Mouse (Mus musculus) neural tube, embryonic 13.5 days (tissue): ENCODE measurements at regions not wholly inside any gene's neighbourhood (a gene's known extent, or its start where the extent isn't known, plus 50 kb on each side); places are given as distances from the start of the nearest gene placed in this dataset.

Experiments used
- ATAC-seq: fragments of 200-750 bp; cut with Nextera tagmentation; 2 replicates; pipeline ENCODE4 v1.8.0; 2017; ENCODE audit warnings: low read depth, mild to moderate bottlenecking, moderate TSS enrichment, moderate library complexity
- H3K27ac ChIP-seq: fragments of 300-500 bp; sonication (generic); replicated peaks from 2 replicates; pipeline ENCODE4 v1.5.1; 2015; ENCODE audit warnings: moderate library complexity, mild to moderate bottlenecking, inconsistent platforms
- H3K27me3 ChIP-seq: fragments of 300-500 bp; sonication (generic); 2 replicates; pipeline ENCODE4 v1.6.1; 2015; ENCODE audit warnings: mild to moderate bottlenecking, inconsistent platforms
- H3K36me3 ChIP-seq: fragments of 300-500 bp; sonication (generic); 2 replicates; pipeline ENCODE4 v1.6.1; 2015; ENCODE audit warnings: mild to moderate bottlenecking, inconsistent platforms
- H3K4me1 ChIP-seq: fragments of 300-500 bp; sonication (generic); replicated peaks from 2 replicates; pipeline ENCODE4 v1.6.1; 2015; ENCODE audit warnings: inconsistent platforms
- H3K4me2 ChIP-seq: fragments of 300-500 bp; sonication (generic); 2 replicates; pipeline ENCODE4 v1.6.1; 2015; ENCODE audit warnings: inconsistent platforms, mild to moderate bottlenecking, moderate library complexity
- H3K4me3 ChIP-seq: fragments of 300-500 bp; sonication (generic); 2 replicates; pipeline ENCODE4 v1.5.1; 2015; ENCODE audit warnings: mild to moderate bottlenecking, inconsistent platforms
- H3K9ac ChIP-seq: fragments of 300-500 bp; sonication (generic); 2 replicates; pipeline ENCODE4 v1.6.1; 2015; ENCODE audit warnings: moderate library complexity, mild to moderate bottlenecking, inconsistent platforms
- H3K9me3 ChIP-seq: fragments of 300-500 bp; sonication (generic); 2 replicates; pipeline ENCODE4 v1.6.1; 2016; ENCODE audit warnings: inconsistent platforms
- WGBS: fragments of 180-500 bp; shearing (Covaris S2); methylation state at CpG from one replicate; pipeline ENCODE4 v1.1.7; 2015; 5-methylcytosine and 5-hydroxymethylcytosine counted together

GRCm38 (mm10) chr3:139844443-139844842 is 638.9 kb downstream of the Stpg2 start:
- 68% methylated on average over 3 of the region's 3 CpGs for WGBS
- H3K4me3 ChIP-seq, result no peak overlapping the region
- H3K9ac ChIP-seq, result no peak overlapping the region
- no peaks in the 10 kb centered on the region for H3K36me3 ChIP-seq
- H3K4me2 ChIP-seq, result no peak overlapping the region
- H3K27ac ChIP-seq, result no peak overlapping the region
- H3K27me3 ChIP-seq, result no peaks in the 10 kb centered on the region
- H3K4me1 ChIP-seq, result no peaks in the 10 kb centered on the region
- H3K9me3 ChIP-seq, result no peaks in the 10 kb centered on the region
- ATAC-seq, result no peak

- H3K27me3 ChIP-seq, result no peaks in the 10 kb centered on the region
- H3K36me3 ChIP-seq, result no peaks in the 10 kb centered on the region
- ATAC-seq, result no peak
- H3K9me3 ChIP-seq, result no peaks in the 10 kb centered on the region
- 38% methylated on average over 5 of the region's 5 CpGs for WGBS
- H3K4me1 ChIP-seq, result no peaks in the 10 kb centered on the region
- H3K9ac ChIP-seq, result no peak overlapping the region
- no peak overlapping the region for H3K4me3 ChIP-seq
- H3K27ac ChIP-seq, result no peak overlapping the region
- H3K4me2 ChIP-seq, result no peak overlapping the region
Measured at GRCm38 (mm10) chr3:139847826-139848225, 642.3 kb downstream of the Stpg2 start.

GRCm38 (mm10) chr3:139859966-139860635 is 654.6 kb downstream of the Stpg2 start:
- H3K9ac ChIP-seq, result no peak overlapping the region
- no peaks in the 10 kb centered on the region for H3K9me3 ChIP-seq
- ATAC-seq, result peak; percentile 62
- H3K27me3 ChIP-seq, result no peaks in the 10 kb centered on the region
- H3K36me3 ChIP-seq, result no peaks in the 10 kb centered on the region
- peaks cover 26% of the 10 kb centered on the region for H3K4me1 ChIP-seq
- H3K27ac ChIP-seq, result peak overlapping the region; percentile 78
- H3K4me3 ChIP-seq, result no peak overlapping the region
- WGBS, result 29% methylated on average over 16 of the region's 16 CpGs
- H3K4me2 ChIP-seq, result peak overlapping the region; percentile 38

- no peaks in the 10 kb centered on the region for H3K36me3 ChIP-seq
- no peaks in the 10 kb centered on the region for H3K27me3 ChIP-seq
- peak overlapping the region; percentile 78 for H3K27ac ChIP-seq
- 0 out of 2 replicates have a peak overlapping the region, but pooled peaks have one; percentile 22 for H3K9ac ChIP-seq
- H3K4me3 ChIP-seq, result no peak overlapping the region
- H3K4me2 ChIP-seq, result peak overlapping the region; percentile 38
- peak; percentile 93 for ATAC-seq
- WGBS, result 6% methylated on average over 9 of the region's 9 CpGs
- no peaks in the 10 kb centered on the region for H3K9me3 ChIP-seq
- H3K4me1 ChIP-seq, result peaks cover 26% of the 10 kb centered on the region
Measured at GRCm38 (mm10) chr3:139860831-139861371, 655.4 kb downstream of the Stpg2 start.

GRCm38 (mm10) chr3:139866329-139866728 is 660.8 kb downstream of the Stpg2 start:
- H3K36me3 ChIP-seq, result no peaks in the 10 kb centered on the region
- no peaks in the 10 kb centered on the region for H3K27me3 ChIP-seq
- no peak overlapping the region for H3K27ac ChIP-seq
- no peaks in the 10 kb centered on the region for H3K9me3 ChIP-seq
- 0 out of 2 replicates have a peak, but pooled peaks have one; percentile 47 for ATAC-seq
- H3K4me3 ChIP-seq, result no peak overlapping the region
- H3K9ac ChIP-seq, result no peak overlapping the region
- H3K4me2 ChIP-seq, result no peak overlapping the region
- H3K4me1 ChIP-seq, result peaks cover 14% of the 10 kb centered on the region

DNA sequence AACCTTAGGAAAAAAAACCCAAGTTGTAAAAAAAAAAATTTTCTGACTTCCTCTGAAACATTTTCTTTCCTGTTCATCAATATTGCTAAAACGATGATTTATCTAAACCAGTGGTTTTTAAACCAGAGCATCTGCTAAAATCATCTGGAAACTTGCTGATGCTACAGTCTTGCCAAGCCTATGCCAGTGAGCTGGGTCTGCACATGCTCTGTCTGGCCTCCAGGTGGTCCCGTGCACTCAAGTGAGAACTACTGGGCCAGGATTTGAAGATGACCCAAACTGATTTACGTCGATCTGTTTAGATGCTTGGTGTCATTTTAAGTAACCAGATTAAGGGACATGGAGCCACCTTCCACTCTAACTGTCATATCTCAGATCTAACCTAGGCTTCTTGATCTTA is 661.5 kb downstream of the Stpg2 start:
- no peaks in the 10 kb centered on the region for H3K36me3 ChIP-seq
- no peaks in the 10 kb centered on the region for H3K27me3 ChIP-seq
- H3K27ac ChIP-seq, result no peak overlapping the region
- no peaks in the 10 kb centered on the region for H3K9me3 ChIP-seq
- no peak overlapping the region for H3K4me3 ChIP-seq
- H3K9ac ChIP-seq, result no peak overlapping the region
- peaks cover 7% of the 10 kb centered on the region for H3K4me1 ChIP-seq
- H3K4me2 ChIP-seq, result no peak overlapping the region
- no peak for ATAC-seq
- WGBS, result 85% methylated on average over 4 of the region's 4 CpGs

DNA sequence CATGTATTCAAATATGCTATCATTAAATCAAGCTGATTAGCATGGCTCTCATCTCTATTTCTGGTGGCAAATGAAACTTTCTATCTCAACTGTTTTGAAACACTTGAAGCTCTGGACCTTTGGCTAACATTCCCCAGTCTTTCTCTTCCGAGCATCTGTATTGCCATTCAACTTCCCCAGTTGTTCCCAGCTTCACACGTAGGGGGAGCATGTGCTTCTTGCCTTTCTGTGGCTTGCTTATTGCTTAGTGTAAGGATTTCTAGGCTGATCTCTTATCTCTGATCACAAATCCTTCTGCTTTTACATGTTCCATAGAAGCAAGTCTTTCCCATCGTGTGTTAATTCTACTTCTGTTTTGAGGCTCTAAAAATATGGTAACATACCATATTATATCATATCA is 662.0 kb downstream of the Stpg2 start:
- H3K4me2 ChIP-seq, result no peak overlapping the region
- H3K9me3 ChIP-seq, result no peaks in the 10 kb centered on the region
- H3K27ac ChIP-seq, result no peak overlapping the region
- no peaks in the 10 kb centered on the region for H3K36me3 ChIP-seq
- H3K4me1 ChIP-seq, result 0 out of 2 replicates have a peak, but pooled peaks cover 3% of the 10 kb centered on the region
- no peak overlapping the region for H3K9ac ChIP-seq
- no peak overlapping the region for H3K4me3 ChIP-seq
- no peaks in the 10 kb centered on the region for H3K27me3 ChIP-seq
- 81% methylated on average over 3 of the region's 3 CpGs for WGBS
- no peak for ATAC-seq

DNA sequence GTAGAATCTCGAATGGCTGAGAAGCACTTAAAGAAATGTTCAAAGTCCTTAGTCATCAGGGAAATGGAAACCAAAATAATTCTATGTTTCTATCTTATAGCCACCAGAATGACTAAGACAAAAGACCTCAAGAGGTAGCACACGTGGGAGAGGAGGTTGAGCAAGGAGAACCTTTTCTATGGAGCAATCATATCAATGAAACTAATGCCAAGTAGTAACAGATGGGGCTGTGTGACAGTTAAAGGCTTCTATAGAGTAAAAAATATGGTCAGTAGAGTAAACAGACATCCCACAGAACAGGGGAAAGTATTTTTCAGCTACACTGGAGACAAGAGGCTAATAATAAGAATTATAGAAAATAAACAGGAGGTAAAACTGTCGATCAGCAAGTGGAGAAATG is 664.3 kb downstream of the Stpg2 start:
- no peak for ATAC-seq
- Histone ChIP-seq H3K36me3 (no peaks in the 10 kb centered on the region), H3K4me1 (0 out of 2 replicates have a peak, but pooled peaks cover 3% of the 10 kb centered on the region), H3K27me3 (no peaks in the 10 kb centered on the region), H3K9ac (no peak overlapping the region), H3K27ac (no peak overlapping the region), H3K9me3 (no peaks in the 10 kb centered on the region), H3K4me3 (no peak overlapping the region), H3K4me2 (no peak overlapping the region)
- 88% methylated on average over 3 of the region's 3 CpGs for WGBS

DNA sequence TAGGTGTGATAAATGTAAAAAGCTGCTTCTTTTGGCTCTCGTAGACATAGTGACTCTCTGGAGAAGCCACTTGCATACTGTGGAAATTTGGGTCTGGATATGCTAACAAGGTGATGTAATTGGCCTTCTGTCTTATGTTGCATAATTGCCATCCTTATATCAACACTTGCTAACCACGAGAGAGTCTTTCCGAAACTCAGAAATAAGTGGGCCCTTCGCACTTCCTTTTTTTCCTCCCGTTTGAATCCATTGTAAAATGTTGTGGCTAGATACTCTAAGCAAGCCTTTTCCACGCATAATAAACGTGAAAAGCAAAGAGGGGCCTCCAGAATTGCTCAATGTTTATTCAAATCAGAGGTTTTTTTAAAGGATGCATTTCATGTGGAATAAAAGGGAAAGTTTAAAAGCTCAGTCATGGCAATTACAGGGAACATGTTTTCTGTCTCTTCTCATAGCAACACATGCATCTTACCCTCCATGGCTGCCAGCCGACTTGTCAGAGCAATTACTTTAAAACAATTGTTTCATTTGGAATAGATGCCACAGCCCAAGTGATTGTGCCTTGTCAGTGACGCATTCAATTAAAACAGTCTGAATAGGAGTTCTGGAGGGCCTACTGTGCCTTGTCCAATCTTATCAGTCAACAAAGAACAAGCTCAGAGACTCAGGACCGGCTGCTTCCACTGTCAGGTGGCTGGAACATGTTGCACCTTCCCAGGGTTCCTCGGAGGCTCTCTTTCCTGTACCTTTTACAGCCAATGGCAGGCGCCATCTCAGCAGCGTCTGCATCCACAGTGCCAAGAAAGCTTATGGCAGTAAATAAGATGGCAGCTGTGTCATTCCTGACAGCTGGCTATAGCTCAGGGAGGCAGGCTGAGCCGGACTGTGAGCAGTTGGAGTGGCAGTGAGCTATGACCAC is 680.7 kb downstream of the Stpg2 start:
- ATAC-seq, result peak; percentile 91
- H3K27ac ChIP-seq, result 0 out of 2 replicates have a peak overlapping the region, but pooled peaks have one; percentile 49
- H3K27me3 ChIP-seq, result peaks cover 3% of the 10 kb centered on the region; the same call in 1 of the 2 replicates
- WGBS, result 19% methylated on average over 14 of the region's 14 CpGs
- no peaks in the 10 kb centered on the region for H3K36me3 ChIP-seq
- H3K9ac ChIP-seq, result no peak overlapping the region
- no peak overlapping the region for H3K4me3 ChIP-seq
- H3K4me1 ChIP-seq, result peaks cover 20% of the 10 kb centered on the region
- H3K4me2 ChIP-seq, result peak overlapping the region; percentile 38
- H3K9me3 ChIP-seq, result no peaks in the 10 kb centered on the region

DNA sequence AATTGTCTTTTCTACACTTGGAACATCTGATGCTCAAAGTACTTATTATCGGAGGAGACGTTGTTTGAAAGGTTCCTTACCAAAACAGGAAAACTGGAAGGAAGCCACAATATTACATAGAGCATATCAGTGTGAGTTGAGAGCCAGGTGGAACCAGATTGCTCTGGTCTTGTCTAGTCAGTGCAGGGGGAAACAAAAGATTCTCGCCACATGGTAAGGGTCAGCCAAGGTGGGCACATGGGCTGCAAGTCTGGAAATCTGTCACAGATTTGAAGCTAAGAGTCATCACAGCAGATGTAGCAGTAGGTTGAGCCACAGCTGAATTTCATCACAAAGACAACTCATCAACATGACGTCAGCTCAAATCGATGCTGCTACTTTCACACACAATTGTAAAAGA is 681.8 kb downstream of the Stpg2 start:
- peaks cover 20% of the 10 kb centered on the region for H3K4me1 ChIP-seq
- no peak overlapping the region for H3K27ac ChIP-seq
- H3K9me3 ChIP-seq, result no peaks in the 10 kb centered on the region
- no peak overlapping the region for H3K4me2 ChIP-seq
- peaks cover 3% of the 10 kb centered on the region; the same call in 1 of the 2 replicates for H3K27me3 ChIP-seq
- H3K36me3 ChIP-seq, result no peaks in the 10 kb centered on the region
- ATAC-seq, result no peak
- WGBS, result 70% methylated on average over 5 of the region's 5 CpGs
- H3K9ac ChIP-seq, result no peak overlapping the region
- H3K4me3 ChIP-seq, result no peak overlapping the region

DNA sequence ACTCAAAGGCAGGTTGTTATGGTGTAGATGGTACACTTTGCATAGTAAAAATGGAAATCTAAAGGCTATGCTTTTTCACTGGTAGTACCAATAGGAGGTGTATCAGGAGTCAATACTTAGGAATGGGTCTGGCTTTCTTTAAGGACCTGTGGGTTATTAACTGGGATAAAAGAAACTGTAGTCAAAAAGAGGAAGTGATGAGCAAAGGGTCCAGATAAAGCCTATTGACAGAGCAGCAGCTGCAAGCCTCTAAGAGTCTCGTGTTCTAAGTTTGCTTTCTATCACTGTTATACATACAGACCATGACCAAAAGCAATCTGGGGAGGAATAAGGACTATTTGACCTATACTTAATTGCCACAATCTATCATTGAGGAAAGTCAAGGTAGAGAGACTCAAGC is 683.0 kb downstream of the Stpg2 start:
- H3K4me3 ChIP-seq, result no peak overlapping the region
- peaks cover 20% of the 10 kb centered on the region for H3K4me1 ChIP-seq
- H3K27ac ChIP-seq, result no peak overlapping the region
- ATAC-seq, result no peak
- no peak overlapping the region for H3K4me2 ChIP-seq
- WGBS, result 52% methylated on average over 1 of the region's 1 CpGs
- H3K9ac ChIP-seq, result no peak overlapping the region
- no peaks in the 10 kb centered on the region for H3K36me3 ChIP-seq
- H3K9me3 ChIP-seq, result no peaks in the 10 kb centered on the region
- H3K27me3 ChIP-seq, result peaks cover 3% of the 10 kb centered on the region; the same call in 1 of the 2 replicates

DNA sequence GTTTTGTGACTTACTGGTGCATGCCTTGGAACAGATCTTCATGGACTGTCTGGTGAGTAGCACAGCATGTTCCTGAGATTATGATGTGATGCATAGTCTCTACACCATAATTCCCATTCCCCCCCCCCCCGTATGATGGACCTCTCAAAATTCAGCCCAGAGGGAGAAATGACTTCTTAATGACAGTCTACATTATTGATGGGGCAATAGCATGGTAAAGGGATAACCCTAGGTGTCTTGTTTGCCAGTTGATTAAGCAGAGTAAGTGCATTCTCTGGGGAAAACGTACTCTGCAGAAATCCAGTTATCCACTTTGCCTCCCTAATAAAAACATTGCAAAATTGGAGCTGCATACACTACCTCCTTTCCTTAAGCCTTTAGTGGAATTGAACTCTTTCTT is 684.7 kb downstream of the Stpg2 start:
- no peak overlapping the region for H3K9ac ChIP-seq
- H3K36me3 ChIP-seq, result no peaks in the 10 kb centered on the region
- WGBS, result 51% methylated on average over 2 of the region's 2 CpGs
- H3K27me3 ChIP-seq, result no peaks in the 10 kb centered on the region
- no peaks in the 10 kb centered on the region for H3K9me3 ChIP-seq
- no peak overlapping the region for H3K4me3 ChIP-seq
- ATAC-seq, result no peak
- H3K27ac ChIP-seq, result no peak overlapping the region
- H3K4me2 ChIP-seq, result no peak overlapping the region
- H3K4me1 ChIP-seq, result peaks cover 20% of the 10 kb centered on the region
